8 mouse cellular contexts compared by ENCODE assay signal in genomic region chr10:71347964-71348636, GRCm38 (mm10). TPM values are rescaled to one million over a fixed set of nuclear protein-coding genes. Genes with fewer than 3 reads are reported as not detected.
DNase-seq lines count a peak whose midpoint lies in the region; ATAC-seq lines count a peak whose summit lies in the region.

No protein-coding gene starts in this region.

- H3K27ac ChIP-seq in kidney, embryonic 14.5 days (ENCODE audit: low read depth, low read length): peak overlapping the region; percentile 71
- peak overlapping the region; percentile 82 for H3K27ac ChIP-seq in forebrain, embryonic 12.5 days
- peak overlapping the region; percentile 30; the same call in 1 of the 2 replicates for H3K27ac ChIP-seq in limb, embryonic 11.5 days (replicated peaks; ENCODE audit: low read depth, low read length)
- H3K27ac ChIP-seq in midbrain, embryonic 12.5 days (replicated peaks): peak overlapping the region; percentile 87

- peaks cover 17% of the 10 kb centered on the region; the same call in 1 of the 2 replicates for H3K4me1 ChIP-seq in kidney, embryonic 14.5 days (ENCODE audit: control insufficient read depth, insufficient read depth, low read length)
- H3K4me1 ChIP-seq in forebrain, embryonic 12.5 days: peaks cover 34% of the 10 kb centered on the region
- peaks cover 9% of the 10 kb centered on the region for H3K4me1 ChIP-seq in limb, embryonic 11.5 days (ENCODE audit: control insufficient read depth, insufficient read depth, low read length)
- peaks cover 36% of the 10 kb centered on the region for H3K4me1 ChIP-seq in midbrain, embryonic 12.5 days

- peak overlapping the region; percentile 84 for H3K9ac ChIP-seq in kidney, embryonic 14.5 days (ENCODE audit: low read depth, low read length)
- peak overlapping the region; percentile 92 for H3K9ac ChIP-seq in forebrain, embryonic 12.5 days
- H3K9ac ChIP-seq in limb, embryonic 11.5 days (ENCODE audit: low read length): peak overlapping the region; percentile 78
- peak overlapping the region; percentile 86 for H3K9ac ChIP-seq in midbrain, embryonic 12.5 days (replicated peaks)

- under 1% methylated on average over 48 of the region's 48 CpGs for WGBS in kidney, embryonic 14.5 days
- under 1% methylated on average over 48 of the region's 48 CpGs for WGBS in forebrain, embryonic 12.5 days
- under 1% methylated on average over 43 of the region's 48 CpGs for WGBS in limb, embryonic 11.5 days
- WGBS in midbrain, embryonic 12.5 days: under 1% methylated on average over 48 of the region's 48 CpGs

- H3K4me3 ChIP-seq in kidney, embryonic 14.5 days (ENCODE audit: low read length): peak overlapping the region; percentile 89
- H3K4me3 ChIP-seq in forebrain, embryonic 12.5 days (replicated peaks): peak overlapping the region; percentile 90
- peak overlapping the region; percentile 87 for H3K4me3 ChIP-seq in limb, embryonic 11.5 days (ENCODE audit: low read depth, low read length)
- H3K4me3 ChIP-seq in midbrain, embryonic 12.5 days: peak overlapping the region; percentile 88

- intact Hi-C loops in heart, postnatal 25 days (cut with DNase I): no loop called here

- ATAC-seq in kidney, embryonic 14.5 days (ENCODE audit: low FRiP score, low TSS enrichment): peak; percentile 54
- peak; percentile 69 for ATAC-seq in forebrain, embryonic 12.5 days (ENCODE audit: low FRiP score)
- ATAC-seq in limb, embryonic 11.5 days (ENCODE audit: insufficient number of reproducible peaks, low FRiP score, low TSS enrichment, low read depth): peak; percentile 57
- ATAC-seq in midbrain, embryonic 12.5 days (ENCODE audit: low FRiP score, low read depth): peak; percentile 68

- H3K36me3 ChIP-seq in kidney, embryonic 14.5 days (ENCODE audit: control insufficient read depth, insufficient read depth, low read length): no peaks in the 10 kb centered on the region; the same call in 1 of the 2 replicates
- H3K36me3 ChIP-seq in forebrain, embryonic 12.5 days (replicated peaks): 0 out of 2 replicates have a peak, but pooled peaks cover 3% of the 10 kb centered on the region
- no peaks in the 10 kb centered on the region for H3K36me3 ChIP-seq in limb, embryonic 11.5 days (ENCODE audit: control insufficient read depth, insufficient read depth, low read length)
- no peaks in the 10 kb centered on the region for H3K36me3 ChIP-seq in midbrain, embryonic 12.5 days

- peak overlapping the region; percentile 89 for H3K4me2 ChIP-seq in kidney, embryonic 14.5 days (replicated peaks; ENCODE audit: low read depth, low read length)
- H3K4me2 ChIP-seq in forebrain, embryonic 12.5 days: peak overlapping the region; percentile 95
- peak overlapping the region; percentile 94 for H3K4me2 ChIP-seq in limb, embryonic 11.5 days (ENCODE audit: low read depth, severe bottlenecking)
- H3K4me2 ChIP-seq in midbrain, embryonic 12.5 days (replicated peaks): peak overlapping the region; percentile 95

- no peaks in the 10 kb centered on the region for H3K27me3 ChIP-seq in kidney, embryonic 14.5 days (ENCODE audit: control insufficient read depth, insufficient read depth, low read length)
- no peaks in the 10 kb centered on the region for H3K27me3 ChIP-seq in forebrain, embryonic 12.5 days
- no peaks in the 10 kb centered on the region for H3K27me3 ChIP-seq in limb, embryonic 11.5 days (ENCODE audit: control insufficient read depth, insufficient read depth, low read length)
- no peaks in the 10 kb centered on the region for H3K27me3 ChIP-seq in midbrain, embryonic 12.5 days

- DNase-seq in kidney, adult 8-10 months: no peak
- peak; percentile 29 for DNase-seq in adipocyte (ENCODE audit: low spot score)
- DNase-seq in heart, postnatal 25 days (ENCODE audit: low spot score): peak; percentile 28
- peak; percentile 67 for DNase-seq in limb, embryonic 11.5 days (ENCODE audit: low spot score)
- DNase-seq in testis, postnatal 14 days (ENCODE audit: low spot score): peak; percentile 39

- H3K9me3 ChIP-seq in kidney, embryonic 14.5 days (ENCODE audit: control insufficient read depth, low read length): no peaks in the 10 kb centered on the region
- no peaks in the 10 kb centered on the region for H3K9me3 ChIP-seq in forebrain, embryonic 12.5 days
- no peaks in the 10 kb centered on the region for H3K9me3 ChIP-seq in limb, embryonic 11.5 days (ENCODE audit: control insufficient read depth, low read length)
- H3K9me3 ChIP-seq in midbrain, embryonic 12.5 days: no peaks in the 10 kb centered on the region

RNA-seq across cellular contexts. Expression of gene Ipmk, which starts 0.5 kb away (rescaled TPM):
- polyA plus RNA-seq in kidney, embryonic 14.5 days (2014; fragmentation: Nextera tagmentation; extraction: Ambion mirVana): 10.5 and 22.0 TPM in 2 replicates
- polyA plus RNA-seq in forebrain, embryonic 12.5 days (2016; fragmentation: Nextera tagmentation; extraction: Ambion mirVana): 24.8 and 25.9 TPM in 2 replicates
- 10 to 100 TPM; 12.8 to 14.6 TPM for total RNA-seq in heart, postnatal 25 days (2021)
- 20.9 and 21.0 TPM in 2 replicates for polyA plus RNA-seq in limb, embryonic 11.5 days (2014; fragmentation: Nextera tagmentation; extraction: Ambion mirVana)
- 24.4 and 25.4 TPM in 2 replicates for polyA plus RNA-seq in midbrain, embryonic 12.5 days (2016; fragmentation: Nextera tagmentation; extraction: Ambion mirVana)

RNA-seq across cellular contexts. Expression of gene Cisd1, which starts 3.3 kb away (rescaled TPM):
- polyA plus RNA-seq in kidney, embryonic 14.5 days (2014; fragmentation: Nextera tagmentation; extraction: Ambion mirVana): 111 and 130 TPM in 2 replicates
- 160 and 169 TPM in 2 replicates for polyA plus RNA-seq in forebrain, embryonic 12.5 days (2016; fragmentation: Nextera tagmentation; extraction: Ambion mirVana)
- 100 to 1,000 TPM; 306 to 315 TPM for total RNA-seq in heart, postnatal 25 days (2021)
- 109 and 111 TPM in 2 replicates for polyA plus RNA-seq in limb, embryonic 11.5 days (2014; fragmentation: Nextera tagmentation; extraction: Ambion mirVana)
- polyA plus RNA-seq in midbrain, embryonic 12.5 days (2016; fragmentation: Nextera tagmentation; extraction: Ambion mirVana): 159 and 163 TPM in 2 replicates

Comparison
In these comparisons a context has a peak if more than half of its experiments do, and no peak if none do; other contexts are left out.
1. H3K27ac ChIP-seq: peak in every context shown above with its lines; median percentile 87 in midbrain, embryonic 12.5 days; 82 in forebrain, embryonic 12.5 days; 71 in kidney, embryonic 14.5 days; 30 in limb, embryonic 11.5 days.
2. DNase-seq: peak in adipocyte (single experiment), heart, postnatal 25 days (single experiment), limb, embryonic 11.5 days (single experiment) and testis, postnatal 14 days (single experiment); none in kidney, adult 8-10 months (0 of 2).
3. Peak in every context shown above with its lines, with median percentiles within 50 percentile points of each other: ATAC-seq, H3K4me2 ChIP-seq, H3K4me3 ChIP-seq and H3K9ac ChIP-seq.